Mouse (Mus musculus) testis, adult 2 months (tissue): ENCODE results near the gene Trim15.

Source experiments
- CTCF ChIP-seq: fragments of 200-500 bp; IDR thresholded peaks from 2 replicates; pipeline ENCODE4 v1.5.1; 2012; ENCODE audit warnings: low read depth, mild to moderate bottlenecking, inconsistent platforms, low read length, moderate library complexity; ENCODE audit not compliant: control insufficient read depth, insufficient read depth, insufficient replicate concordance
- POLR2A ChIP-seq: fragments of 200-500 bp; IDR thresholded peaks from 2 replicates; pipeline ENCODE4 v1.6.1; 2012; ENCODE audit warnings: low read depth, mild to moderate bottlenecking, inconsistent platforms, low read length, moderate library complexity; ENCODE audit not compliant: control insufficient read depth

DNA sequence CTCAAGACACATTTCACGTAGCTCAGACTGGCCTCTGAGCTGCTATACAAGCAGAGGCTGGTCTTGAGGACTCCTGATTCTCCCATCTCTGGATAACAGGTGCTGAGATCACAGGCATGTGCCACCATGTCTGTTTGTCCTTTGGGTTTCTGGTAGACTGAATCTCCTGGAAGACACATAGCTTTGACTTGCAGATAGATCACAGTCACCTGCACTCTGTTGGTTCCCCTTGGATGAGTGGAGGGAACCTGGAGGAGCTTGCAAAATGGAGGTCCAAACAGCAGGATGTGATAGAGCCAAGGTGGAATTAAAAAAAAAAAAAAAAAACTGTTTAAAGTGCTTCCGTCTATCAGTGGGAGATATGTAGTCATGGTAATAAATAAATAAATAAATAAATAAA lies 1.8 kb upstream of the Trim15 start:
- TF ChIP-seq POLR2A (no peak), CTCF (no peak)
